Mouse (Mus musculus): ENCODE results near the gene Fabp6. TPM values are rescaled to one million over a fixed set of nuclear protein-coding genes. Genes with fewer than 3 reads are reported as not detected.

Gene Fabp6
- polyA plus RNA-seq, 1 experiment from 2014 or later = not detected

- Histone ChIP-seq H3K4me3 (ENCODE audit: low read depth, low read length) (no peak overlapping the region), H3K9ac (no peak overlapping the region), H3K27ac (ENCODE audit: low read depth) (peak overlapping the region; percentile 0; the same call in 1 of the 2 replicates), H3K36me3 (ENCODE audit: insufficient read depth) (peaks cover 29% of the 10 kb centered on the region), H3K9me3 (ENCODE audit: low read depth, low read length) (no peaks in the 10 kb centered on the region), H3K27me3 (ENCODE audit: insufficient read depth, low read length) (no peaks in the 10 kb centered on the region), H3K4me1 (ENCODE audit: insufficient read depth) (no peaks in the 10 kb centered on the region; the same call in 1 of the 2 replicates), H3K4me2 (no peak overlapping the region)
- DNase-seq = peak; percentile 32
- 56% methylated on average over 10 of the region's 10 CpGs for WGBS
- TF ChIP-seq CTCF (IDR thresholded peaks at IDR 0.05; ENCODE audit: low read depth) = no peak
- peak; percentile 44; the same call in 1 of the 2 replicates for ATAC-seq (ENCODE audit: insufficient read depth)
Observed at GRCm38 (mm10) chr11:43563654-43564244, 37.6 kb downstream of the Fabp6 start.

GRCm38 (mm10) chr11:43559515-43560292 lies 41.6 kb downstream of the Fabp6 start:
- TF ChIP-seq CTCF (IDR thresholded peaks at IDR 0.05; ENCODE audit: low read depth) = no peak
- 30% methylated on average over 6 of the region's 6 CpGs for WGBS
- DNase-seq (no peak), ATAC-seq (ENCODE audit: insufficient read depth) (no peak)
- H3K36me3 ChIP-seq (ENCODE audit: insufficient read depth) = peaks cover 53% of the 10 kb centered on the region
- H3K9me3 ChIP-seq (ENCODE audit: low read depth, low read length) = no peaks in the 10 kb centered on the region
- no peaks in the 10 kb centered on the region for H3K4me1 ChIP-seq (ENCODE audit: insufficient read depth)
- H3K27me3 ChIP-seq (ENCODE audit: insufficient read depth, low read length) = no peaks in the 10 kb centered on the region
- no peak overlapping the region for H3K4me2 ChIP-seq
- H3K4me3 ChIP-seq (ENCODE audit: low read depth, low read length) = no peak overlapping the region
- no peak overlapping the region for H3K9ac ChIP-seq
- peak overlapping the region; percentile 15; the same call in 1 of the 2 replicates for H3K27ac ChIP-seq (ENCODE audit: low read depth)

GRCm38 (mm10) chr11:43556538-43556937 lies 44.8 kb downstream of the Fabp6 start:
- H3K9ac ChIP-seq = no peak overlapping the region
- peak; percentile 26; the same call in 1 of the 2 replicates for TF ChIP-seq CTCF (IDR thresholded peaks at IDR 0.05; ENCODE audit: low read depth)
- DNase-seq = peak; percentile 21
- 82% methylated on average over 11 of the region's 11 CpGs for WGBS
- H3K27me3 ChIP-seq (ENCODE audit: insufficient read depth, low read length) = no peaks in the 10 kb centered on the region
- H3K27ac ChIP-seq (ENCODE audit: low read depth) = no peak overlapping the region
- H3K4me3 ChIP-seq (ENCODE audit: low read depth, low read length) = no peak overlapping the region
- H3K4me2 ChIP-seq = no peak overlapping the region
- H3K36me3 ChIP-seq (ENCODE audit: insufficient read depth) = peaks cover 55% of the 10 kb centered on the region
- no peaks in the 10 kb centered on the region for H3K9me3 ChIP-seq (ENCODE audit: low read depth, low read length)
- no peak for ATAC-seq (ENCODE audit: insufficient read depth)
- H3K4me1 ChIP-seq (ENCODE audit: insufficient read depth) = no peaks in the 10 kb centered on the region

- ATAC-seq (ENCODE audit: insufficient read depth) (no peak), DNase-seq (peak; percentile 18)
- Histone ChIP-seq H3K36me3 (ENCODE audit: insufficient read depth) (peaks cover 22% of the 10 kb centered on the region), H3K9ac (no peak overlapping the region), H3K4me1 (ENCODE audit: insufficient read depth) (peaks cover 27% of the 10 kb centered on the region), H3K4me2 (no peak overlapping the region), H3K27me3 (ENCODE audit: insufficient read depth, low read length) (no peaks in the 10 kb centered on the region), H3K27ac (ENCODE audit: low read depth) (no peak overlapping the region), H3K9me3 (ENCODE audit: low read depth, low read length) (no peaks in the 10 kb centered on the region), H3K4me3 (ENCODE audit: low read depth, low read length) (no peak overlapping the region)
- WGBS = 84% methylated on average over 6 of the region's 6 CpGs
- TF ChIP-seq CTCF (IDR thresholded peaks at IDR 0.05; ENCODE audit: low read depth) = no peak
Observed at GRCm38 (mm10) chr11:43552675-43553074, 48.7 kb downstream of the Fabp6 start.

GRCm38 (mm10) chr11:43551756-43552155 lies 49.6 kb downstream of the Fabp6 start:
- Histone ChIP-seq H3K4me3 (ENCODE audit: low read depth, low read length) (no peak overlapping the region), H3K9me3 (ENCODE audit: low read depth, low read length) (no peaks in the 10 kb centered on the region)
- WGBS = 81% methylated on average over 3 of the region's 3 CpGs

GRCm38 (mm10) chr11:43549701-43550100 lies 51.6 kb downstream of the Fabp6 start:
- Histone ChIP-seq H3K36me3 (ENCODE audit: insufficient read depth) (peaks cover 9% of the 10 kb centered on the region; the same call in 1 of the 2 replicates), H3K4me3 (ENCODE audit: low read depth, low read length) (no peak overlapping the region), H3K9ac (no peak overlapping the region; the same call in 1 of the 2 replicates), H3K27ac (ENCODE audit: low read depth) (peak overlapping the region; percentile 92), H3K4me2 (no peak overlapping the region; the same call in 1 of the 2 replicates), H3K9me3 (ENCODE audit: low read depth, low read length) (no peaks in the 10 kb centered on the region), H3K27me3 (ENCODE audit: insufficient read depth, low read length) (no peaks in the 10 kb centered on the region), H3K4me1 (ENCODE audit: insufficient read depth) (peaks cover 31% of the 10 kb centered on the region)
- 30% methylated on average over 11 of the region's 11 CpGs for WGBS
- no peak for TF ChIP-seq CTCF (IDR thresholded peaks at IDR 0.05; ENCODE audit: low read depth)
- 0 out of 2 replicates have a peak, but pooled peaks have one; percentile 14 for ATAC-seq (ENCODE audit: insufficient read depth)
- DNase-seq = peak; percentile 45

More at GRCm38 (mm10) chr11:43551756-43552155, 49.6 kb downstream of the Fabp6 start:
- peaks cover 13% of the 10 kb centered on the region; the same call in 1 of the 2 replicates for H3K36me3 ChIP-seq (ENCODE audit: insufficient read depth)
- H3K27me3 ChIP-seq (ENCODE audit: insufficient read depth, low read length) = no peaks in the 10 kb centered on the region
- TF ChIP-seq CTCF (IDR thresholded peaks at IDR 0.05; ENCODE audit: low read depth) = no peak
- peaks cover 27% of the 10 kb centered on the region for H3K4me1 ChIP-seq (ENCODE audit: insufficient read depth)
- no peak for DNase-seq
- no peak for ATAC-seq (ENCODE audit: insufficient read depth)
- no peak overlapping the region for H3K27ac ChIP-seq (ENCODE audit: low read depth)
- H3K9ac ChIP-seq = no peak overlapping the region
- H3K4me2 ChIP-seq = no peak overlapping the region

All from lung, embryonic 14.5 days (tissue).